Mouse (Mus musculus): ENCODE data around the gene Nr2e1.

DNA sequence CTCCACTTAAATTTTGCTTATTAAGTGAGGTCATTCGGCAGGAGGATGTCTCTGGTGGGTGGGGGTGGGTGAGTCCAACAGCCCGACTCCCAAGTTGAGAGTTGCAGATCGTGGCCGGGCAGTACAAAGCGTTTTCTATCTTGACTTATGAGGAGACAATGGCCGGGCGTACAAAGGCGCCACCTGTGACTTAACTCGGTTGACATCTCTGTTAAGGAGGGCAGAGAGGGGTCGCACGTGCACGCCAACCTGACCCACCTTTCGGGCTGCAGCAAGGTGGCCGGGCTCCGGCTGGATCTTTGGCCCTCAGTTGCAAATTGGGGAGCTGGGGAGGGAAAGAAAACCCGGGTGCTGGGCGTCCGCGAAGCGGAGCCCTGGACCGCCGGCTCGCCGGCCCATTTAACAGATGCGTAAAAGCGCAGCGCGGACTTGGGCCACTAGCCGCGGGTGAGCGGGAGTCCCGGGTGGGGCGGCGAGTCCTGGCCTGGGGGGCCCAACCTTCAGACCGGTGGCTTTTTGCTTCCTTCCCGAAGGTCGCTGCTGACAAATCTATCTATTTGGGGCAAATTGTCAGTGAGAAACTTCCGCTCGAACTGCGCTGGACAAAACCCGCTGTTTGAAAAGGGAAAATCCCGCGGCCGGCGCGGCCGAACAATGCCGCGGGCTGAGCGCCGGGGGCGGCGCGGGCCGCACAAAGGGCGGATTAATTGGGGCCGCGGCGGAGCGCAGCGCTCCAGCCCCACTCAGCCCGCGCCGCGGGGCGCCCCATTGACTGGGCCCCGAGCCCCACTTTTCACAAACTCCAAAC is 8.0 kb upstream of the Nr2e1 start:
- TF ChIP-seq CTCF (IDR thresholded peaks at IDR 0.05; ENCODE audit: low read depth, low read length): no peak
- no peak for TF ChIP-seq POLR2A (IDR thresholded peaks at IDR 0.05; ENCODE audit: borderline replicate concordance, low read depth, low read length)
